Mouse (Mus musculus) spleen, adult 2 months (tissue): Measurements from ENCODE around the gene Efcab5. TPM values are rescaled to one million over a fixed set of nuclear protein-coding genes. Genes with fewer than 3 reads are reported as not detected.
"Not testable (repeated sequence)": the region's sequence is repeated elsewhere in the genome, so short reads cannot be mapped to it uniquely, and the experiment has no call there.

Experiments
- DNase-seq, 2 experiments: peaks; one replicate each; pipeline versions ENCODE4 v3.0.0 to v3.0.0-alpha.2; 2012 to 2021; ENCODE audit warnings: low spot score in 2 of 2, low read depth in 1 of 2
- H3K27ac ChIP-seq: fragments of 200-500 bp; 2 replicates; pipeline ENCODE4 v1.5.1; 2012; ENCODE audit warnings: low read length, inconsistent platforms; ENCODE audit not compliant: insufficient read depth
- H3K27me3 ChIP-seq: fragments of 200-500 bp; 2 replicates; pipeline ENCODE4 v1.6.1; 2012; ENCODE audit warnings: mild to moderate bottlenecking, moderate library complexity, low read length, inconsistent platforms; ENCODE audit not compliant: control insufficient read depth, insufficient read depth
- H3K36me3 ChIP-seq: fragments of 200-500 bp; 2 replicates; pipeline ENCODE4 v1.6.1; 2012; ENCODE audit warnings: mild to moderate bottlenecking, low read length, inconsistent platforms; ENCODE audit not compliant: control insufficient read depth, insufficient read depth
- H3K4me1 ChIP-seq: fragments of 200-500 bp; 2 replicates; pipeline ENCODE4 v1.6.1; 2011; ENCODE audit warnings: inconsistent platforms; ENCODE audit not compliant: control insufficient read depth, insufficient read depth, insufficient read length
- H3K4me3 ChIP-seq: fragments of 200-500 bp; 2 replicates; pipeline ENCODE4 v1.5.1; 2011; ENCODE audit warnings: mild to moderate bottlenecking, inconsistent platforms; ENCODE audit not compliant: insufficient read depth, insufficient read length; ENCODE audit errors: extremely low read depth
- CTCF ChIP-seq: fragments of 200-500 bp; IDR thresholded peaks from 2 replicates; pipeline ENCODE4 v1.5.1; 2011; ENCODE audit warnings: mild to moderate bottlenecking, inconsistent platforms; ENCODE audit not compliant: insufficient read depth, insufficient read length, insufficient replicate concordance; ENCODE audit errors: extremely low read depth
- POLR2A ChIP-seq: fragments of 200-500 bp; IDR thresholded peaks from 2 replicates; pipeline ENCODE4 v1.6.1; 2011; ENCODE audit warnings: low read depth, low read length, inconsistent platforms
- WGBS: fragments of 180-500 bp; shearing (Covaris S2); methylation state at CpG from one replicate; pipeline ENCODE4 v1.1.7; 2018; 5-methylcytosine and 5-hydroxymethylcytosine counted together
- polyA plus RNA-seq: library from polyadenylated mRNA; depleted of rRNA; stranded (reverse); fragments of >200 nt; gene quantifications from 2 replicates; pipeline ENCODE4 v1.2.3, GENCODE M21; 2012

Efcab5 gene
- polyA plus RNA-seq, 1 experiment, result 0.14 TPM

DNA sequence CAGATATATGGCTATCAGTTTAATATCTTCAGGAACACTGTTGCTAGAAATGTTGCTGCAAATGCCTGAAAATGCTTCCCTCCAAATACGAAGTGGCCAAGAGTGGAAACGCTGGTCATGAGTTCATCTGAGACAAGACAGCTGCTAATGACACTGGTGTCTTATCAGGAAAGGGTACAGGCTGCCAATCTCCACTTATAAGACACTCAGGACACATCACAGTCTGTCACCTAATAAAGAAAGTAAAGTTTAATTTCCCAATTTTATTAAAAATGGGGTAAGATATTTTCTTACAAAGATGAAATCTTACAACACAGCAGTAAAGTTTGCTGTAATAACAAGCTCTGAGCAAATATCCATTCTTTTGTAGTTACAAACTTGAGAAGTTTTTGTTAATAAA is 99.6 kb downstream of the Efcab5 start:
- WGBS, result 78% methylated on average over 2 of the region's 2 CpGs
- DNase-seq, result no peak
- Histone ChIP-seq H3K4me3 (no peak overlapping the region), H3K4me1 (no peaks in the 10 kb centered on the region), H3K27ac (no peak overlapping the region), H3K36me3 (no peaks in the 10 kb centered on the region), H3K27me3 (0 out of 2 replicates have a peak, but pooled peaks cover 2% of the 10 kb centered on the region)
- TF ChIP-seq CTCF, result no peak
- no peak for TF ChIP-seq POLR2A

DNA sequence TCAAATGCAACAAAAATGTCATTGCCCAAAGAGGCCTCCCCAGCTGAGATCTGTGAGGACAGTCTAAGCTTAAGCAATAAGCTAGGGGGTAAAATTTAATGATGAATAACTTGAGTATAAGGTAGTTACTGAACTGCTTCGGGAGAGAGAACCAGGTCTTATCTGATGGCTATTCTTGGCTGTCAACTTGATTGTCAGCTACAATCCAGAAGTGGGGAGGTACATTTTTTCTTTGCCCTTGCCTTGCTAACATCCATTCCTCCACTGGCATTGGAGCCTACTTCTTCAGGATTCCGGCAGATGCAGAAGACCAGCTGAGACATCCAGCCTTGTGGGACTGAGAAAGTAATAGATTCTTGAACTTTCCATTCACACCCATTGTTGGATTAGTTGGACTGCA is 101.8 kb downstream of the Efcab5 start:
- 87% methylated on average over 2 of the region's 2 CpGs for WGBS
- no peaks in the 10 kb centered on the region for H3K4me1 ChIP-seq
- no peak overlapping the region for H3K4me3 ChIP-seq
- DNase-seq, result no peak
- no peak for TF ChIP-seq CTCF
- TF ChIP-seq POLR2A, result no peak
- H3K27ac ChIP-seq, result no peak overlapping the region
- H3K27me3 ChIP-seq, result 0 out of 2 replicates have a peak, but pooled peaks cover 2% of the 10 kb centered on the region
- no peaks in the 10 kb centered on the region for H3K36me3 ChIP-seq

DNA sequence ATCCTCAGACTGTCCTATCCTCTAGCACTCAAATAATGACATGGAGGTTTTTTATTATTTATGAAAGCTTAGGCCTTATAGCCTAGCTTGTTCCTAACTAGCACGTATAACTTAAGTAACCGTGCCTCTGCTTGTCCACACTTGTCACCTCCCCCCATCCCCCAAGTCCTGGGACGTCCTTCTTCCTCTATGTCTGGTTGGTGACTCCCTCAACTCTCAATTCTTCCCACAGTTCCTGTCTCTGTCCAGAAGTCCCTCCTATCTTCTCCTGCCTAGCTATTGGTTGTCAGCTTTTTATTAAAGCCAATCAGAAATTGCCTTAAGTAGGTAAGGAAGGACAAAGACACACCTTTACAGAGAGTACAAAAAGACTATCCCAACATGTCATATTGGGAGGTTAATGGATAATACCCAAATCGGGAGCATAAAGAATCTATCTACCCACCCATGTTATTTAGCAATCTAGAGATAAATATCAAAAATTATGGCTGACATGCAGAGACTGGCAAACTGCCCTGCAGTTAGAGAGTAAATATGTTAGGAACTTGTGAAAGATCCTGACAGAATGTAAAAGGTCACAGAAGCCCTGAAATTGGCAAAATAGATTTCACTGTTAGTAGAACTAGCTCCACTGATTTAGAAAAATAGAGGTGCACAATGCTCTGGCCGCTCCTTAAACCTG is 104.6 kb downstream of the Efcab5 start:
- TF ChIP-seq POLR2A, result no peak
- TF ChIP-seq CTCF, result no peak
- H3K36me3 ChIP-seq, result no peaks in the 10 kb centered on the region
- no peaks in the 10 kb centered on the region for H3K4me1 ChIP-seq
- 0 out of 2 replicates have a peak, but pooled peaks cover 2% of the 10 kb centered on the region for H3K27me3 ChIP-seq
- no peak overlapping the region for H3K27ac ChIP-seq
- no peak overlapping the region for H3K4me3 ChIP-seq
- no peak for DNase-seq
- WGBS, result 62% methylated on average over 5 of the region's 5 CpGs

DNA sequence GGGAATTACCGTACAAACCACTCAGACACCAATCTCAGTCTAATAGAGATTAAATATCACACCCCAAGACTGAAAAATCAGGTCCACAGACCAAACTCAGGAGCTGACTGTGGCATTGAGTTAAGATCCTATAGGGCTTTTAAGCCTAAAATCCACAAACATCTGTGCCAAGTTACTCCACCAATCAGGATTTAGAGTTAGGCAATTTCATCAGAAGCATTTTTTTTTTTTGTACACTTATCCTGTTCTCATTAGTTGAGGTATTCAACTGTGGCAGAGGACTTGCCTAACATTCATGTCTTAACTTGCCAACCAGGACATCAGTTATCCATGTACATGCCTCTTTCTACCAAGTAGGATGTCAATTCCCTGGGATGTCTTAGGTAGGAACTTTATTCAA is 109.4 kb downstream of the Efcab5 start:
- 95% methylated on average over 1 of the region's 1 CpGs for WGBS
- Histone ChIP-seq H3K27ac (no peak overlapping the region), H3K4me1 (no peaks in the 10 kb centered on the region), H3K36me3 (peaks cover 3% of the 10 kb centered on the region), H3K4me3 (no peak overlapping the region), H3K27me3 (no peaks in the 10 kb centered on the region)
- no peak for DNase-seq
- no peak for TF ChIP-seq CTCF
- no peak for TF ChIP-seq POLR2A

DNA sequence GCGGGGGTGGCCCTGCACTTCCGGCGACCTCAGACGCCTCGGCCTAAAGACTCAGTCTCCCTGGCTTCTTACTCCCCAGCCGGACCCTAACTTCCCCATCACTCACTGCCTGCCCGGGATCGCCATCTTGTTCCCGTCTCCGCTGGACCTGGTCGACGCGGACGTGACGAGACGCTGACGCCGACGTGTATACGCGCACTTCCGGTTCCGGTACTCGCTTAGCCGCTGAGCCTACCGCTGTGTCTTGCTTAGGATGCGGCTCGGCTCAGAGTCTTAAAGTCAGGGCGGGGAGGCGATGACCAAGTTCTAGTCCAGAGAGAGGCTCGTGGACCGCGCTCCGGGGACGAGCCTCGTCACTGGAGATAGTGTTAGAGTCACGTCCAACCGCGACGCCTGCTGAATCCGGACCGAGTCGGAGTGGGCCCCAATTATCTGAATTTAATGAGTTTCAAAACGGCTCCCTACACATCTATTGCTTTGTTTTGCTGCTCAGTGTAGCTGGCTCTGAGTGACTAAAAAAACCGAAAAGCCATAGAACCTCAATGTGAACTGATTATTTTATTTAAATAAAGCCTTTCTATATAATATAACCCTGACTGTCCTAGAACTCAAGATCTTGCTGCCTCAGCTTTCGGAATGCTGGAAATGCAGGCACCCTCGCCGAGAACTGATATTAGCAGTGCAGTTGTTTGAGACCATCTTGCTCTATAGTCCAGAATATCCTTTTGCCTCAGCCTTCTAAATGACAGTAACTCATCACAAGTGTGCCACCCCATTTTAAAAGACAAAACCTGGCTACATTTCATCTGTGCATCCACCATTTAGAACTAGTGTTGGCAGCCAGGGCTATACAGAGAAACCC is 110.3 kb downstream of the Efcab5 start, which contains the start of gene Nsrp1:
Gene Nsrp1, minus strand, starts transcription at position 163 of the 862 bp plus-strand sequence.
- Histone ChIP-seq H3K27me3 (no peaks in the 10 kb centered on the region), H3K4me1 (no peaks in the 10 kb centered on the region), H3K27ac (peak within 1 kb of the TSS; percentile 76), H3K36me3 (peaks cover 6% of the 10 kb centered on the region), H3K4me3 (peak within 1 kb of the TSS; percentile 91)
- peak; percentile 96 for TF ChIP-seq POLR2A
- no peak for TF ChIP-seq CTCF
- peak; percentile 85 to 91 for DNase-seq
- WGBS, result 4% methylated on average over 48 of the region's 48 CpGs

DNA sequence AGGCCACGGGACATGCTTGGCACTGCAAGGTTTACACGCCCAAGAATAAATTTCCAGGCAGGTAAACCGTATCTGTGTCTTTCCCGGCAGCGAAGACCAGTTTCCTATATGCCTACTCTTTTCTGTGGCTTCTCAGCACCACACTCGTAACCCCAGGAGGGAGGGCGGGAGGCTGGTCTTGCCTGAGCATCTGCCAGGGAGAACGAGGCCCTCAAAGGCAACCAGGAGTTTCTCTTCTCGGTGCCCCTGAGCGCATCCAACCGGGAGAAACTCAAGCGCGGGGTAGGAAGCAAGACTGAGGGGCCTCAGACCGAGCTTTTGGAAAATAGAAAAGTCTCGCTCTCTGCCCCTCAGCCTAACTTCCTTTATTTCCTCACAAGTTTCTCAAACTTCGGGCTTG is 111.0 kb downstream of the Efcab5 start:
- peaks cover 6% of the 10 kb centered on the region for H3K36me3 ChIP-seq
- DNase-seq, result peak in 1 of 2 experiments; percentile 6
- TF ChIP-seq POLR2A (no peak), CTCF (no peak)
- 1% methylated on average over 16 of the region's 16 CpGs for WGBS
- H3K27me3 ChIP-seq, result no peaks in the 10 kb centered on the region
- peak overlapping the region; percentile 91 for H3K4me3 ChIP-seq
- no peaks in the 10 kb centered on the region for H3K4me1 ChIP-seq
- H3K27ac ChIP-seq, result peak overlapping the region; percentile 70; the same call in 1 of the 2 replicates

DNA sequence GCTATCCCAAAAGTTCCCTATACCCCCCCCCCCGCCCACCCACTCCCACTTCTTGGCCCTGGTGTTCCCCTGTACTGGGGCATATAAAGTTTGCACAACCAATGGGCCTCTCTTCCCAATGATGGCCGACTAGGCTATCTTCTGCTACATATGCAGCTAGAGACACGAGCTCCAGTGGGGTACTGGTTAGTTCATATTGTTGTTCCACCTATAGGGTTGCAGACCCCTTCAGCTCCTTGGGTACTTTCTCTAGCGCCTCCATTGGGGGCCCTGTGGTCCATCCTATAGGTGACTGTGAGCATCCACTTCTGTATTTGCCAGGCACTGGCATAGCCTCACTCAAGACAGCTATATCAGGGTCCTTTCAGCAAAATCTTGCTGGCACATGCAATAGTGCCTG is 111.4 kb downstream of the Efcab5 start:
- DNase-seq, H3K27me3 ChIP-seq, H3K27ac ChIP-seq, H3K4me1 ChIP-seq, H3K36me3 ChIP-seq: not testable (repeated sequence)
- H3K4me3 ChIP-seq, result peak overlapping the region; percentile 91; the same call in 1 of the 2 replicates
- 59% methylated on average over 4 of the region's 4 CpGs for WGBS
